Mouse (Mus musculus) myocyte (in vitro differentiated cells): Measurements from ENCODE around the gene Hist1h1d.

Experiments used
- MAX ChIP-seq: IDR thresholded peaks from one replicate; pipeline ENCODE4 v1.6.1; 2011; ENCODE audit warnings: low read depth, mild to moderate bottlenecking, control low read depth
- POLR2A ChIP-seq: IDR thresholded peaks from one replicate; pipeline ENCODE4 v1.6.1; 2011; ENCODE audit warnings: low read depth, mild to moderate bottlenecking, control low read depth, moderate library complexity; ENCODE audit not compliant: insufficient read length

DNA sequence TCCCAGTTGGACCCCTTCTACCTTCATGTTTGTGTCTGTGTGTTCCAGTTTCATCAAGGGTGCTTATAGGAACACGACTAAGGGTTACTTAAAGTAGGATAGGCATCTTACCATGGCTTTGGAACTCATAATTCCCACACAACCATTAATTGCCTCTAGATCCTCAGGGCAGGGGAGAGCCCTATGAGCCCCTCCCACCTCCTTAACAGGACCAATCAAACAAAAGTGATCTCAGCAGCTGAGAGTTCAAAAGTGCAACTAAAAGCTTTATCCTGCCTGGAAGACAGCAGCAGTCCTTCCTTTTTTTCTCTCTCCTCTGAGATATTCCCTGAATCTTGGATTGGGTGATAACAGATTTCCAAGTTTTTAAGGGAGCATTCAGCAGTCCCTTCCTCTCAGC is 42.9 kb upstream of the Hist1h1d start:
- TF ChIP-seq POLR2A (no peak), MAX (no peak)
